8 mouse cellular contexts compared by ENCODE assay signal in genomic region chr10:81106113-81106721, GRCm38 (mm10). TPM values are rescaled to one million over a fixed set of nuclear protein-coding genes. Genes with fewer than 3 reads are reported as not detected.
DNase-seq lines count a peak whose midpoint lies in the region; ATAC-seq and TF ChIP-seq lines count a peak whose summit lies in the region.

No protein-coding gene starts in this region.

- no peaks in the 10 kb centered on the region for H3K9me3 ChIP-seq in G1E (replicated peaks)
- H3K9me3 ChIP-seq in forebrain, embryonic 16.5 days (ENCODE audit: control insufficient read depth, low read length), result no peaks in the 10 kb centered on the region
- H3K9me3 ChIP-seq in lung, postnatal 0 days (ENCODE audit: low read length), result no peaks in the 10 kb centered on the region

- no peaks in the 10 kb centered on the region for H3K27me3 ChIP-seq in G1E (ENCODE audit: insufficient read depth, low read length)
- no peaks in the 10 kb centered on the region for H3K27me3 ChIP-seq in forebrain, embryonic 16.5 days (replicated peaks; ENCODE audit: control insufficient read depth, insufficient read depth, low read length)
- H3K27me3 ChIP-seq in lung, postnatal 0 days (replicated peaks; ENCODE audit: insufficient read depth, low read length), result no peaks in the 10 kb centered on the region

- peak overlapping the region; percentile 88 for H3K9ac ChIP-seq in forebrain, embryonic 16.5 days (replicated peaks; ENCODE audit: low read depth, low read length)
- peak overlapping the region; percentile 79 for H3K9ac ChIP-seq in lung, postnatal 0 days (replicated peaks; ENCODE audit: low read depth)

- peaks cover 71% of the 10 kb centered on the region for H3K4me1 ChIP-seq in G1E (ENCODE audit: insufficient read depth, low read depth, low read length)
- H3K4me1 ChIP-seq in forebrain, embryonic 16.5 days (replicated peaks; ENCODE audit: control insufficient read depth, insufficient read depth, low read length), result peaks cover 21% of the 10 kb centered on the region
- peaks cover 7% of the 10 kb centered on the region for H3K4me1 ChIP-seq in lung, postnatal 0 days (ENCODE audit: insufficient read depth, low read depth, low read length)

- peak; percentile 69 for ATAC-seq in G1E (ENCODE audit: extremely low read depth, insufficient number of reproducible peaks, low FRiP score, poor library complexity, severe bottlenecking)
- peak; percentile 86 for ATAC-seq in forebrain, embryonic 16.5 days
- ATAC-seq in lung, postnatal 0 days, result peak; percentile 94

- peak overlapping the region; percentile 84 for H3K4me3 ChIP-seq in G1E (ENCODE audit: low read depth, low read length)
- peak overlapping the region; percentile 87 for H3K4me3 ChIP-seq in forebrain, embryonic 16.5 days (replicated peaks; ENCODE audit: low read length)
- peak overlapping the region; percentile 74 for H3K4me3 ChIP-seq in lung, postnatal 0 days (ENCODE audit: low read depth, low read length)

- H3K4me2 ChIP-seq in forebrain, embryonic 16.5 days (ENCODE audit: low read length), result peak overlapping the region; percentile 80
- H3K4me2 ChIP-seq in lung, postnatal 0 days (replicated peaks; ENCODE audit: low read depth, low read length), result peak overlapping the region; percentile 61

- no peak for TF ChIP-seq EP300 in lung, postnatal 0 days (IDR thresholded peaks at IDR 0.05)

- no peak for TF ChIP-seq CTCF in G1E (IDR thresholded peaks at IDR 0.05; ENCODE audit: low read depth, low read length)
- TF ChIP-seq CTCF in lung, postnatal 0 days (IDR thresholded peaks at IDR 0.05), result peak; percentile 56

- H3K36me3 ChIP-seq in G1E (replicated peaks), result peaks cover 50% of the 10 kb centered on the region
- peaks cover 18% of the 10 kb centered on the region for H3K36me3 ChIP-seq in forebrain, embryonic 16.5 days (ENCODE audit: control insufficient read depth, insufficient read depth)
- H3K36me3 ChIP-seq in lung, postnatal 0 days (ENCODE audit: insufficient read depth, low read length), result peaks cover 19% of the 10 kb centered on the region

- WGBS in forebrain, embryonic 16.5 days, result under 1% methylated on average over 35 of the region's 35 CpGs
- under 1% methylated on average over 33 of the region's 35 CpGs for WGBS in lung, postnatal 0 days

- H3K27ac ChIP-seq in forebrain, embryonic 16.5 days (ENCODE audit: low read length), result peak overlapping the region; percentile 98
- peak overlapping the region; percentile 99 for H3K27ac ChIP-seq in lung, postnatal 0 days (ENCODE audit: low read length)

- DNase-seq in G1E (ENCODE audit: low spot score), result peak; percentile 80
- DNase-seq in cerebellum, adult 11-12 months, result peak; percentile 87
- peak; percentile 92 for DNase-seq in heart, postnatal 4 days
- DNase-seq in layer of hippocampus, adult 8-10 months (ENCODE audit: low spot score in 2 of 2), result peak; percentile 74 to 77
- DNase-seq in lung, postnatal 0 days (ENCODE audit: low spot score), result peak; percentile 90
- peak; percentile 67 for DNase-seq in ovary, postnatal 10 days (ENCODE audit: low spot score)
- peak; percentile 82 to 88 for DNase-seq in thymus, postnatal 10 days (ENCODE audit: low spot score in 2 of 2)

RNA-seq across cellular contexts. Expression of gene Map2k2, which starts 0.5 kb away (rescaled TPM):
- total RNA-seq in G1E (2014; fragmentation: Nextera tagmentation) (35.9 and 52.2 TPM in 2 replicates), G1E (2017) (63.5 and 76.7 TPM in 2 replicates)
- polyA plus RNA-seq in G1E (2012), result 272 and 393 TPM in 2 replicates
- 210 and 213 TPM in 2 replicates for polyA plus RNA-seq in forebrain, embryonic 16.5 days (2015; fragmentation: Nextera tagmentation; extraction: Ambion mirVana)
- total RNA-seq in heart, postnatal 4 days (2021), result 100 to 1,000 TPM; 134 to 141 TPM
- total RNA-seq in layer of hippocampus, adult 8-10 months (2022), result 100 to 1,000 TPM; 131 to 151 (median 135) TPM
- 118 and 121 TPM in 2 replicates for polyA plus RNA-seq in lung, postnatal 0 days (2015; fragmentation: Nextera tagmentation; extraction: Ambion mirVana)

RNA-seq across cellular contexts. Expression of gene Creb3l3, which starts 7.5 kb away (rescaled TPM):
- not detected in 2 replicates for total RNA-seq in G1E (2014; fragmentation: Nextera tagmentation)
- 0.29 TPM in 1 of 2 replicates, not detected in the other for total RNA-seq in G1E (2017)
- polyA plus RNA-seq in G1E (2012), result not detected in 2 replicates
- 0.17 and 0.66 TPM in 2 replicates for polyA plus RNA-seq in forebrain, embryonic 16.5 days (2015; fragmentation: Nextera tagmentation; extraction: Ambion mirVana)
- 1 to 10 TPM; 1.8 to 2.3 TPM for total RNA-seq in heart, postnatal 4 days (2021)
- total RNA-seq in layer of hippocampus, adult 8-10 months (2022), result under 1 TPM; 0.19 to 0.80 (median 0.68) TPM
- polyA plus RNA-seq in lung, postnatal 0 days (2015; fragmentation: Nextera tagmentation; extraction: Ambion mirVana), result 0.40 and 0.57 TPM in 2 replicates

RNA-seq across cellular contexts. Expression of gene Zbtb7a, which starts 28.8 kb away (rescaled TPM):
- total RNA-seq in G1E (2014; fragmentation: Nextera tagmentation), result 27.7 and 31.1 TPM in 2 replicates
- 6.4 and 7.1 TPM in 2 replicates for total RNA-seq in G1E (2017)
- 75.7 and 79.1 TPM in 2 replicates for polyA plus RNA-seq in G1E (2012)
- polyA plus RNA-seq in forebrain, embryonic 16.5 days (2015; fragmentation: Nextera tagmentation; extraction: Ambion mirVana), result 11.6 and 11.8 TPM in 2 replicates
- 10 to 100 TPM; 37.0 to 43.0 TPM for total RNA-seq in heart, postnatal 4 days (2021)
- total RNA-seq in layer of hippocampus, adult 8-10 months (2022), result 100 to 1,000 TPM in 3 of 4 experiments, 10 to 100 TPM in 1; 94.8 to 118 (median 103) TPM
- polyA plus RNA-seq in lung, postnatal 0 days (2015; fragmentation: Nextera tagmentation; extraction: Ambion mirVana), result 58.2 and 62.0 TPM in 2 replicates

RNA-seq across cellular contexts. Expression of gene Thop1, which starts 36.4 kb away (rescaled TPM):
- total RNA-seq in G1E (2014; fragmentation: Nextera tagmentation), result 13.1 and 15.9 TPM in 2 replicates
- total RNA-seq in G1E (2017), result 19.0 and 23.6 TPM in 2 replicates
- polyA plus RNA-seq in G1E (2012), result 81.6 and 95.0 TPM in 2 replicates
- 69.4 and 70.4 TPM in 2 replicates for polyA plus RNA-seq in forebrain, embryonic 16.5 days (2015; fragmentation: Nextera tagmentation; extraction: Ambion mirVana)
- total RNA-seq in heart, postnatal 4 days (2021), result 10 to 100 TPM; 14.5 to 15.5 TPM
- 10 to 100 TPM; 44.5 to 55.0 (median 46.5) TPM for total RNA-seq in layer of hippocampus, adult 8-10 months (2022)
- polyA plus RNA-seq in lung, postnatal 0 days (2015; fragmentation: Nextera tagmentation; extraction: Ambion mirVana), result 14.0 and 15.1 TPM in 2 replicates

RNA-seq across cellular contexts. Expression of gene Sgta, which starts 46.2 kb away (rescaled TPM):
- 69.9 and 71.1 TPM in 2 replicates for total RNA-seq in G1E (2014; fragmentation: Nextera tagmentation)
- 52.4 and 56.2 TPM in 2 replicates for total RNA-seq in G1E (2017)
- polyA plus RNA-seq in G1E (2012), result 178 and 186 TPM in 2 replicates
- 325 and 344 TPM in 2 replicates for polyA plus RNA-seq in forebrain, embryonic 16.5 days (2015; fragmentation: Nextera tagmentation; extraction: Ambion mirVana)
- 100 to 1,000 TPM; 102 to 103 TPM for total RNA-seq in heart, postnatal 4 days (2021)
- 100 to 1,000 TPM; 165 to 175 (median 172) TPM for total RNA-seq in layer of hippocampus, adult 8-10 months (2022)
- 102 and 103 TPM in 2 replicates for polyA plus RNA-seq in lung, postnatal 0 days (2015; fragmentation: Nextera tagmentation; extraction: Ambion mirVana)

Comparison
In these comparisons a context has a peak if more than half of its experiments do, and no peak if none do; other contexts are left out.
1. Peak in every context shown above with its lines: DNase-seq, ATAC-seq, H3K4me3 ChIP-seq and H3K27ac ChIP-seq.